Mouse (Mus musculus) left cerebral cortex, postnatal 10 days (tissue): ENCODE measurements around the gene Acsl1. TPM values are rescaled to one million over a fixed set of nuclear protein-coding genes. Genes with fewer than 3 reads are reported as not detected.

Experiments used
- DNase-seq, 2 experiments: peaks; one replicate each; pipeline ENCODE4 v3.0.0; 2021 to 2022; ENCODE audit warnings: low spot score in 2 of 2, mixed read lengths in 1 of 2; ENCODE audit errors: extremely low spot score in 1 of 2
- intact Hi-C: fragments of 180-260 bp; cut with DNase I; formaldehyde crosslinking; loops from one replicate; pipeline ENCODE4 v1.15.1; 2025
- total RNA-seq, 2 experiments: library from RNA; stranded (reverse); gene quantifications; 2 replicates each; pipeline ENCODE4 v1.2.3; 2021

The Acsl1 gene
- total RNA-seq, 2 experiments from 2014 or later: 46.5 to 48.4 TPM

DNA sequence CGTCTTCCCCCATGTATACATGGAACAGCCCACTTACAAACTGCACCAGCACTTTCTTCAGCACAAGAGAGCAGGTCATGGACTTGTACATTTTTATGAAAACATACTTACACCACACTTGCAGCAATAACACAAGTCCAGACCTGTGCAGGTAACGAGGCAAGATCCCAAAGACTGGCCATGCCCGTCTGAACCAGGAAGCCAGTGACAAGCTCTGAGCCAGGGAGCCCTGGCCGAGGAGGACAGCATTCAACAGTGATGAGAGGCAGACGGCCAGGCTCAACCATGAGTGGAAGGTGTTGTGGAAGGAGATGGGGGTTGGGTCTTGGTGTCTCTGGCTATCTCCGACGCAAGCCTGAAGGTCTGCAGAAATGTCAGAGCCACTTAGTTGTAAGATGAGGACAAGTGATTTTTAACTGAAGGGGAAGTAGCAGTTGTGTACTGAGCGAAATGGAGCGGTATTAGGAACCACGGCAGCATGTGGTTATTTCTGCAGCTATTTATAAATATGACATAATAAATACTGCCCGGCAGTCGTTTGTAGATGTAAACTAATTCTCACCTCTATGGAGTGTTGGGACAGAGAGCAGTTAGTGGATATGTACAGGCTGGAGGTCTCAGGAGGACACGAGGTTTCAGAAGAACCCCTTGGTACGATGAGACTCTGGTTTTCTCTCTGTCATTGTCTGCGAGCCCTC lies 26.6 kb downstream of the Acsl1 start:
- DNase-seq: no peak
- intact Hi-C loops: no loop called here

- intact Hi-C loops: no loop called here
- DNase-seq: no peak
Measured at GRCm38 (mm10) chr8:46499376-46500061, 28.7 kb downstream of the Acsl1 start.

- peak in 1 of 2 experiments; percentile 56 for DNase-seq
- intact Hi-C loops: no loop called here
Measured at GRCm38 (mm10) chr8:46502333-46503071, 31.7 kb downstream of the Acsl1 start.

DNA sequence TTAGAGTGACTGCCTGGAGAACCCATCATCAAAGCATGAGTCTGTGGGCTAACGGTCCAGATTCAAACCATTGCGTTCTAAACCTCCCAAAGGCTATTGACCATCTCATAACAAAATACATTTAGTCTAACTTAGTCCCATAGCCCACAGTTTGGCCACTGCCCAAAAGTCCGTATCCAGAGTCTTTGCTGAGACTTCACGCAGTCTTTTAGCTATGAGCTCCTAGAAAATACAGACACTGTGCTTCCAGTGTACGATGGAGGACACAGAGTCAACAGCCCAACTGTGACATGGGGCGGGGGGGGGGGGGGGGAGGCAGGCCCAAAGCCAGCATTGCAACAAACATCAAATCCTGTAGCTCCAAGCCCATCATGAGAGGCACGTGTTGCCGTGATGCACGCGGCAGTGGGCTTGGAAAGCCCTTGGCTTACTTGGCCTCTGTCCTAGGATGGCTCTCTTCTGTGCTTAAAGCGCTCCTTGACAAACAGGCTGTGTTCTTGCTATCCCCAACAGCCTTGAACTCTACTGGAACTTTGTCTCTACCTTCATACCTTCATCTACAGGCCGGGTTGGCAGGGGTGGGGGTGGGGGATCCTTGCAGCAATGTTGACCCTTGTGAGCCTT lies 32.3 kb downstream of the Acsl1 start:
- no peak for DNase-seq
- intact Hi-C loops: no loop called here

DNA sequence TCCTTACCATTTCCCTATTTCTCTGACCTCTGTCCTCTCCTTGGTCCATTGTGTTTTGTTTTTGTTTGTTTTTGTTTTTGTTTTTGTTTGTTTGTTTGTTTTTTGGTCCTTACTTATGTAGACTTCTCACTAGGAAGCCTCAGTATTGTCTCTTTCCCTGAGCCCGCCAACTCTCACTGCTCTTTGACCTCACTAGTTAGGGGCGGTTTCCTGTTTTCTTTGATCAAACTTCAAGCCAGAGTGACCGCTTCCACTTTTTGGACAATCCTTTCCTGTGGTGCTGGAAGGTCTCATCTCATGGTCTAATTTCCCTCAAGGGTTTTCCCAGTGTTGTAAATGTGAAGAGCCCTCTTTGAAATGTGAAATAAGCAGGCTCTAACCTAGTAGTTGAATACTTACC lies 33.4 kb downstream of the Acsl1 start:
- intact Hi-C loops: no loop called here
- DNase-seq: no peak

GRCm38 (mm10) chr8:46508488-46509395 lies 37.9 kb downstream of the Acsl1 start:
- no peak for DNase-seq
- intact Hi-C loops: no loop called here

- intact Hi-C loops: no loop called here
Measured at GRCm38 (mm10) chr8:46509474-46509873, 38.6 kb downstream of the Acsl1 start.

DNA sequence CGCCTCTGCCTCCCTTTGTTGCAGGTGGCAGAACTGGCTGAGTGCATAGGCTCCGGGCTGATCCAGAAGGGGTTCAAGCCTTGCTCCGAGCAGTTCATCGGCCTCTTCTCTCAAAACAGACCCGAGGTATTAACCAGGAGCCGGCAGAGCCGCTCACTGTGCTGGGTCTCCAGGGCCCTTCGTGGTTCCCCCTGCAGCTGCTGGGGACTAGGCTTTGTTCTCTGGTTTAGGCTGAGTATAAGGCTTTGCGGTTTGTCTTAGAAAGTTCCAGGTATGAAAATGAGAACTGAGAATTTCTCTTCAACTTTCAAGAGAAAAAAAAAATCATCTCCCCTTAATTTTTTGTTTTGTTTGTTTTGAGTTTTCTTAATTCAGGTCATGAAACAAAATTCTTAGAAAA lies 40.5 kb downstream of the Acsl1 start:
- intact Hi-C loops: no loop called here
- DNase-seq: no peak

More at GRCm38 (mm10) chr8:46509474-46509873, 38.6 kb downstream of the Acsl1 start:
- no peak for DNase-seq

- intact Hi-C loops: no loop called here
- peak in 1 of 2 experiments; percentile 72 for DNase-seq
Measured at GRCm38 (mm10) chr8:46512538-46512937, 41.7 kb downstream of the Acsl1 start.

GRCm38 (mm10) chr8:46514027-46514426 lies 43.2 kb downstream of the Acsl1 start:
- intact Hi-C loops: no loop called here
- no peak for DNase-seq

DNA sequence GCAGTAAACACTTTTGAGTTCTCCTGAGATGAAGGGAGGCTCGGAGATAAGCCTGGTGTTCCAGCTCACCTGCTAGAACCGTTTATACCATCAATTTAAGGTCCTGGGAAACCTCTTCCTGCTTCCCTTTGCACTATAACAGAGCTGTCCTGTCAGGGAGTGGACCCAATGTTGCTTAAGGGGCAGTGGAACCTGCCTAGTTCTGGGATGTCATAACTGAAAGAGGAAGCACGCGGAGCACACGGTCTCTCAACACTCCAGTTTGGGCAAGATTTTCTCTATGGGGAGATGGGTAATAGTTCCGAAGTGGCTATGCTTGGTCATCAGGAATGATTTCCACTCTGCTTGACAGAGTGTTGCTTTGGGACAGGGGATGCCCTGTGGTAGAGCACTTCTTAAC lies 49.8 kb downstream of the Acsl1 start:
- intact Hi-C loops: no loop called here
- DNase-seq: no peak

DNA sequence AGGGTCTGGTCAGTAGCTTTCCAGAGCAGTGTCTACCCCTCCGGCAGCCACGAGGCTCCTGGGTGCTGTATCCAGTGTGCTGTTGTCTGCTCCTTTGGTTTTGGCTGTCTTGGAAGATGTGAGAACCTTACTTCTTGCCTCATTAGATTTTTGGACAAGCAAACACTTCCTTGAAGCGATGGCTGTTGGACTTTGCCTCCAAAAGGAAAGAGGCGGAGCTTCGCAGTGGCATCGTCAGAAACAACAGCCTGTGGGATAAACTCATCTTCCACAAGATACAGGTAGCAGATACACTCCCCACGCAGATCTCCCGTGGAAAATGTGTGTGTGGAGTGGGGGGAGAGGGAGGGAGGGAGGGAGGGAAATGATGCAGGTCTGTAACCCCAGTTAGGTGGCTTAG lies 55.3 kb downstream of the Acsl1 start:
- DNase-seq: no peak
- intact Hi-C loops: no loop called here

DNA sequence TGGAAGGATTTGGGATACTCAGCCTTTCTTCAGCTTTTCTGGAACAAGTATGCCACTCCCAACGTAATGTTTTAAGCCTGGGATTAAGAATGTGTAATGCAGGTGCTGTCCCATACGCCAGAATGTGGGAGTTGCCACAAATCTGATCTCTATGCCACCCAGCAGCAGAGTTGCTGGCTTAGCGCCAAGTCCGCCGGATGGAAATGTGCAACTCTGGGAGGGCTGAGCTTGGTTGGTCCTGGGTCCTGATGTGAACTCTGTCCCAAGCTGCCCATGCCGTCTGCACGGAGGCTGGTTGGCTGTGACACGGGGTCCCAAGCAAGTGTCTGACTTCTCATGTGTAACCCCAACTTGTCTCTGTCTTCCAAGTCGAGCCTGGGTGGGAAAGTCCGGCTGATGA lies 56.0 kb downstream of the Acsl1 start:
- peak in 1 of 2 experiments; percentile 46 for DNase-seq
- intact Hi-C loops: no loop called here

GRCm38 (mm10) chr8:46529508-46529907 lies 58.7 kb downstream of the Acsl1 start:
- intact Hi-C loops: no loop called here
- no peak for DNase-seq

GRCm38 (mm10) chr8:46530541-46530940 lies 59.7 kb downstream of the Acsl1 start:
- no peak for DNase-seq

GRCm38 (mm10) chr8:46533926-46534325 lies 63.1 kb downstream of the Acsl1 start:
- intact Hi-C loops: no loop called here
- DNase-seq: no peak

More at GRCm38 (mm10) chr8:46530541-46530940, 59.7 kb downstream of the Acsl1 start:
- intact Hi-C loops: no loop called here

DNA sequence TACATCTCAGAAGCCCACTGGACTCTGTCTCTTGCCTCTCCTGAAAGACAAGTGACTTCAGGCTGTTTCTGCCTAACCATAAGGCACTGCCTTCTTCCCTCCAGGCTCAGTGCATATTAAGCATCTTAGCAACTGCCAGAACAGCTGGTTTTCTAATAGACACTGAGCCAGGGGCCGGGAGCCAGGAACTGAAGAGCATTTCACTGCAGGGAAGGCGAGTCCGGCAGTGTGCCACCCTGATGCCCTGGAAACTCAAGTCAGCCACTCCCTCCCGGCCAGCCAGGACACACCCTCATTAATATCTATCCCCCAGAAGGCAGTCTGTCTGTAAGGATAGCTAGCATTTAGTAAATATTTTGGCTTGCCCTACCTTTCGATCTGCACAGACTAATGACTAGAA lies 68.9 kb downstream of the Acsl1 start:
- intact Hi-C loops: no loop called here
- DNase-seq: peak in 1 of 2 experiments; percentile 51

- DNase-seq: no peak
- intact Hi-C loops: no loop called here
Measured at GRCm38 (mm10) chr8:46543191-46543590, 72.4 kb downstream of the Acsl1 start.
